Mouse (Mus musculus) lung, adult 2 months (tissue): ENCODE measurements around the gene Icam2.

Experiments
- CTCF ChIP-seq: fragments of 200-500 bp; IDR thresholded peaks from 2 replicates; pipeline ENCODE4 v1.5.1; 2011; ENCODE audit warnings: mild to moderate bottlenecking, low read length, control low read depth; ENCODE audit not compliant: insufficient read depth
- POLR2A ChIP-seq: fragments of 200-500 bp; IDR thresholded peaks from 2 replicates; pipeline ENCODE4 v1.6.1; 2011; ENCODE audit warnings: low read depth, mild to moderate bottlenecking, control low read depth, low read length, borderline replicate concordance; ENCODE audit errors: extremely low read depth

GRCm38 (mm10) chr11:106349772-106350171, 38.1 kb downstream of the Icam2 start:
- TF ChIP-seq POLR2A = no peak
- no peak for TF ChIP-seq CTCF
